Mouse (Mus musculus) CH12.LX (cell line): ENCODE data around the gene Pbp2. TPM values are rescaled to one million over a fixed set of nuclear protein-coding genes. Genes with fewer than 3 reads are reported as not detected.

Source experiments
- DNase-seq: peaks from one replicate; pipeline ENCODE4 v3.0.0-alpha.2; 2013; ENCODE audit errors: extremely low read depth
- H3K27ac ChIP-seq: 2 replicates; pipeline ENCODE4 v1.5.1; 2012; ENCODE audit warnings: low read depth, mild to moderate bottlenecking, control low read depth, moderate library complexity; ENCODE audit not compliant: insufficient read depth
- H3K27me3 ChIP-seq: replicated peaks from 2 replicates; pipeline ENCODE3; 2012; ENCODE audit warnings: inconsistent platforms
- H3K36me3 ChIP-seq, 2 experiments: replicated peaks in 1 of 2; 2 replicates each; pipeline versions ENCODE3 to v1.6.1; 2012; ENCODE audit warnings: inconsistent platforms in 1 of 2, low read length in 1 of 2, mild to moderate bottlenecking in 1 of 2, mixed read lengths in 1 of 2, moderate library complexity in 1 of 2; ENCODE audit not compliant: control insufficient read depth in 1 of 2, insufficient read depth in 1 of 2
- H3K4me1 ChIP-seq, 2 experiments: 2 replicates each; pipeline ENCODE4 v1.6.1; 2012; ENCODE audit warnings: inconsistent platforms in 1 of 2, moderate library complexity in 1 of 2; ENCODE audit not compliant: insufficient read depth in 2 of 2, control insufficient read depth in 1 of 2
- H3K4me2 ChIP-seq: 2 replicates; pipeline ENCODE4 v1.6.1; 2012; ENCODE audit warnings: low read depth, mild to moderate bottlenecking, control low read depth; ENCODE audit not compliant: poor library complexity, insufficient read depth, severe bottlenecking
- H3K4me3 ChIP-seq, 3 experiments: fragments of 150-350 bp in 1 of 3; sonication (generic) in 1 of 3; replicated peaks in 1 of 3; 2 replicates each; pipeline versions ENCODE3 to v1.5.1; 2011 to 2012; ENCODE audit warnings: low read depth in 2 of 3, low read length in 2 of 3, mild to moderate bottlenecking in 2 of 3, moderate library complexity in 2 of 3, control low read depth in 1 of 3, improper control_type of control experiment in 1 of 3, inconsistent platforms in 1 of 3, mixed read lengths in 1 of 3; ENCODE audit not compliant: poor library complexity in 1 of 3
- H3K79me2 ChIP-seq: replicated peaks from 2 replicates; pipeline ENCODE4 v1.6.1; 2012; ENCODE audit warnings: mild to moderate bottlenecking, moderate library complexity; ENCODE audit not compliant: control insufficient read depth, poor library complexity, insufficient read depth, severe bottlenecking; ENCODE audit errors: extremely low read depth
- H3K9ac ChIP-seq: 2 replicates; pipeline ENCODE4 v1.6.1; 2012; ENCODE audit warnings: low read depth, mild to moderate bottlenecking, control low read depth, moderate library complexity; ENCODE audit not compliant: insufficient read depth
- H3K9me3 ChIP-seq: replicated peaks from 2 replicates; pipeline ENCODE3; 2012; ENCODE audit warnings: low read length, inconsistent platforms, mixed read lengths
- CTCF ChIP-seq, 2 experiments: IDR thresholded peaks in 1 of 2; conservative IDR thresholded peaks in 1 of 2; 2 replicates each; pipeline ENCODE4 v1.5.1; 2011 to 2012; ENCODE audit warnings: low read depth in 2 of 2, low read length in 2 of 2, improper control_type of control experiment in 1 of 2, inconsistent platforms in 1 of 2, mild to moderate bottlenecking in 1 of 2, moderate library complexity in 1 of 2
- HCFC1 ChIP-seq: IDR thresholded peaks from 2 replicates; pipeline ENCODE4 v1.6.1; 2012; ENCODE audit warnings: low read depth, mild to moderate bottlenecking, inconsistent platforms, low read length, improper control_type of control experiment
- TCF12 ChIP-seq: IDR thresholded peaks from 2 replicates; pipeline ENCODE4 v1.6.1; 2014; ENCODE audit warnings: low read depth, mild to moderate bottlenecking, inconsistent platforms, low read length, improper control_type of control experiment
- ZMIZ1 ChIP-seq: IDR thresholded peaks from 2 replicates; pipeline ENCODE4 v1.6.1; 2012; ENCODE audit warnings: low read depth, mild to moderate bottlenecking, inconsistent platforms, low read length, improper control_type of control experiment
- dilution Hi-C: fragments of 300-500 bp; cut with MboI; formaldehyde crosslinking; loops from 2 replicates; pipeline ENCODE4 v1.14.3; 2020; ENCODE audit warnings: low sequenced_read_pairs; ENCODE audit not compliant: extremely low pct_unique_long_range_greater_than_20kb, extremely low pct_ligation_motif_present
- in situ Hi-C: fragments of 300-500 bp; cut with MboI; formaldehyde crosslinking; loops from 3 replicates; pipeline ENCODE4 v1.14.3; 2019; ENCODE audit warnings: low sequenced_read_pairs, low pct_ligation_motif_present, low pct_unique_long_range_greater_than_20kb, mixed read lengths
- polyA plus RNA-seq: library from polyadenylated mRNA; unstranded; fragments of >175 nt; gene quantifications from 2 replicates; pipeline ENCODE4 v1.2.1, GENCODE M21; 2012; ENCODE audit warnings: low read depth; ENCODE audit not compliant: insufficient read length
- total RNA-seq, 2 experiments: library from RNA; depleted of rRNA; stranded (reverse); fragments of 300-350 nt in 1 of 2; fragments of >200 nt in 1 of 2; gene quantifications; 2 replicates each; pipeline ENCODE4 v1.2.3; 2012 to 2014

The Pbp2 gene
- total and polyA plus RNA-seq, 3 experiments: not detected

GRCm38 (mm10) chr6:135260435-135260834, 49.8 kb downstream of the Pbp2 start:
- H3K4me1 ChIP-seq: no peaks in the 10 kb centered on the region
- DNase-seq: no peak
- no peak for TF ChIP-seq HCFC1
- TF ChIP-seq ZMIZ1: no peak
- TF ChIP-seq TCF12: no peak
- no peak; a peak in 1 of 4 replicates for TF ChIP-seq CTCF (conservative IDR thresholded peaks at IDR 0.05 in 1 of 2, IDR thresholded peaks at IDR 0.05 in 1 of 2; ENCODE audit: low read depth in 2 of 2, low read length in 2 of 2)
- no peaks in the 10 kb centered on the region for H3K79me2 ChIP-seq
- no peak overlapping the region for H3K27ac ChIP-seq
- H3K4me3 ChIP-seq: no peak overlapping the region
- no peak overlapping the region for H3K4me2 ChIP-seq
- H3K9ac ChIP-seq: no peak overlapping the region
- no peaks in the 10 kb centered on the region for H3K36me3 ChIP-seq
- no peaks in the 10 kb centered on the region for H3K27me3 ChIP-seq
- in situ Hi-C loops (no loop called here), dilution Hi-C loops (no loop called here)
- H3K9me3 ChIP-seq: peaks cover 8% of the 10 kb centered on the region

Other genes starting within 250 kb of the Pbp2 start
- gene Gprc5a, start 244.8 kb downstream of the Pbp2 start, total RNA-seq (2012; rRNA removed): 0.08 TPM in 1 of 2 replicates, not detected in the other
- not detected in 2 replicates for gene Gprc5a, start 244.8 kb downstream of the Pbp2 start, total RNA-seq (2014; rRNA removed)
- 0.59 and 0.65 TPM in 2 replicates for gene Gprc5a, start 244.8 kb downstream of the Pbp2 start, polyA plus RNA-seq
- not detected in 2 replicates for gene Gprc5d, start 192.1 kb downstream of the Pbp2 start, total RNA-seq (2012; rRNA removed)
- gene Gprc5d, start 192.1 kb downstream of the Pbp2 start, total RNA-seq (2014; rRNA removed): not detected in 2 replicates
- gene Gprc5d, start 192.1 kb downstream of the Pbp2 start, polyA plus RNA-seq: not detected in 2 replicates
- gene Fam234b, start 112.4 kb downstream of the Pbp2 start, total RNA-seq (2012; rRNA removed): 0.04 TPM in 2 replicates
- gene Fam234b, start 112.4 kb downstream of the Pbp2 start, total RNA-seq (2014; rRNA removed): 0.20 and 0.23 TPM in 2 replicates
- 0.49 and 0.76 TPM in 2 replicates for gene Fam234b, start 112.4 kb downstream of the Pbp2 start, polyA plus RNA-seq
- not detected in 2 replicates for gene Hebp1, start 112.4 kb downstream of the Pbp2 start, total RNA-seq (2012; rRNA removed)
- gene Hebp1, start 112.4 kb downstream of the Pbp2 start, total RNA-seq (2014; rRNA removed): not detected in 2 replicates
- gene Hebp1, start 112.4 kb downstream of the Pbp2 start, polyA plus RNA-seq: not detected in 2 replicates
- not detected in 2 replicates for gene Gsg1, start 56.1 kb downstream of the Pbp2 start, total RNA-seq (2012; rRNA removed)
- gene Gsg1, start 56.1 kb downstream of the Pbp2 start, total RNA-seq (2014; rRNA removed): not detected in 2 replicates
- gene Gsg1, start 56.1 kb downstream of the Pbp2 start, polyA plus RNA-seq: not detected in 2 replicates
- gene Emp1, start 52.1 kb upstream of the Pbp2 start, total RNA-seq (2012; rRNA removed): 1.9 and 2.5 TPM in 2 replicates
- 11.3 and 14.6 TPM in 2 replicates for gene Emp1, start 52.1 kb upstream of the Pbp2 start, total RNA-seq (2014; rRNA removed)
- gene Emp1, start 52.1 kb upstream of the Pbp2 start, polyA plus RNA-seq: 6.4 and 7.0 TPM in 2 replicates